26 mouse cellular contexts compared by ENCODE assay signal in the genomic region with DNA sequence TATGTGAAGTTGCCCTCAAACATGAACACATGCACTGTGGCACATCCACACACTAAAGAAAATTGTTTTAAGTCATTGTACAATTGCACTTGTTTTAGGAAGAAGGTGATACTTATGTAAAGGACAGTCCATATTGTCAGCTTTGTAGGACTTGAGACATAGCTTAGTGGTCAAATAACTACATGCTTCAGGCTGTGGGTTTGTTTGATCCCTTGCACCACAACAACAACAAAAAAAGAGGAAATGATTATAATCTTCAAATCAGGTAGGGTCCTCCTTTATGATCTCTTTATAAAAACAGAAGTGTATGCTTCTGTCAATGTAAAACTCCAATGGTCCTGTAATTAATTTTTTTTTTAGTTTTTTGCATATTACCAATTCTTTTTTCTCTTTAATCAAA.
"Had no signal": no experiment of that assay in that cellular context is flagged by ENCODE, and none has a peak within 500 bp of the region (broad histone marks: within the 10 kb centered on the region; RNA-seq: fewer than 3 reads in every experiment).

No protein-coding gene starts in this region.

- H3K36me3 ChIP-seq: hindbrain, embryonic 15.5 days had no signal

- ATAC-seq: hindbrain, postnatal 0 days; intestine, embryonic 16.5 days had no signal

- H3K4me1 ChIP-seq: heart, embryonic 10.5 days; heart, embryonic 12.5 days; hindbrain, embryonic 13.5 days; hindbrain, embryonic 15.5 days; limb, embryonic 10.5 days; limb, embryonic 12.5 days had no signal

- H3K4me2 ChIP-seq: heart, embryonic 12.5 days; hindbrain, embryonic 13.5 days; hindbrain, embryonic 15.5 days; limb, embryonic 12.5 days; liver, embryonic 11.5 days; liver, embryonic 13.5 days had no signal

- H3K9me3 ChIP-seq: heart, embryonic 10.5 days; heart, embryonic 12.5 days; hindbrain, embryonic 13.5 days; hindbrain, embryonic 15.5 days; limb, embryonic 10.5 days; limb, embryonic 12.5 days; liver, embryonic 13.5 days had no signal

- DNase-seq: gastrocnemius, adult 2 months; gastrocnemius, postnatal 10 days; gastrocnemius, postnatal 25 days; heart, adult 18-20 months; heart, postnatal 10 days; heart, postnatal 36 days; kidney, adult 11 months; kidney, adult 2 months; kidney, adult 9 months; kidney, postnatal 10 days; kidney, postnatal 25 days; kidney, postnatal 4 days; layer of hippocampus, adult 9-11 months; liver; liver, embryonic 13.5 days had no signal

- H3K27ac ChIP-seq: gastrocnemius, adult 2 months; heart, embryonic 10.5 days; hindbrain, embryonic 13.5 days; hindbrain, embryonic 15.5 days; hindbrain, postnatal 0 days; layer of hippocampus, adult 2 months; left cerebral cortex, adult 2 months; limb, embryonic 10.5 days; limb, embryonic 12.5 days; liver, embryonic 13.5 days had no signal

- H3K4me3 ChIP-seq: gastrocnemius, adult 2 months; heart, embryonic 10.5 days; heart, embryonic 12.5 days; hindbrain, embryonic 13.5 days; hindbrain, embryonic 15.5 days; layer of hippocampus, adult 2 months; left cerebral cortex, adult 2 months; limb, embryonic 10.5 days; limb, embryonic 12.5 days; liver, embryonic 13.5 days had no signal

- H3K9ac ChIP-seq: heart, embryonic 12.5 days; hindbrain, embryonic 13.5 days; hindbrain, embryonic 15.5 days; limb, embryonic 12.5 days; liver, embryonic 13.5 days had no signal

- H3K27me3 ChIP-seq: heart, embryonic 12.5 days; hindbrain, embryonic 13.5 days; hindbrain, embryonic 15.5 days; limb, embryonic 12.5 days; liver, embryonic 13.5 days had no signal
